Mouse (Mus musculus) thymus, adult 2 months (tissue): Measurements from ENCODE around the gene Endou. TPM values are rescaled to one million over a fixed set of nuclear protein-coding genes. Genes with fewer than 3 reads are reported as not detected.

Experiments used
- DNase-seq: peaks from one replicate; pipeline ENCODE4 v3.0.0; 2021
- H3K27ac ChIP-seq: fragments of 200-500 bp; 2 replicates; pipeline ENCODE4 v1.5.1; 2012; ENCODE audit warnings: low read length, control low read depth; ENCODE audit not compliant: control insufficient read depth, insufficient read depth
- H3K27me3 ChIP-seq: fragments of 200-500 bp; 2 replicates; pipeline ENCODE4 v1.6.1; 2012; ENCODE audit warnings: mild to moderate bottlenecking, low read length, moderate library complexity, mixed read lengths; ENCODE audit not compliant: control insufficient read depth, insufficient read depth
- H3K36me3 ChIP-seq: fragments of 200-500 bp; 2 replicates; pipeline ENCODE4 v1.6.1; 2012; ENCODE audit warnings: mild to moderate bottlenecking, low read length, moderate library complexity; ENCODE audit not compliant: control insufficient read depth, insufficient read depth
- H3K4me1 ChIP-seq: fragments of 200-500 bp; replicated peaks from 2 replicates; pipeline ENCODE4 v1.6.1; 2012; ENCODE audit warnings: low read length; ENCODE audit not compliant: control insufficient read depth, insufficient read depth
- H3K4me3 ChIP-seq: fragments of 200-500 bp; 2 replicates; pipeline ENCODE4 v1.5.1; 2012; ENCODE audit warnings: mild to moderate bottlenecking, low read length, control low read depth, moderate library complexity; ENCODE audit not compliant: control insufficient read depth, insufficient read depth
- CTCF ChIP-seq: fragments of 200-500 bp; IDR thresholded peaks from 2 replicates; pipeline ENCODE4 v1.5.1; 2012; ENCODE audit warnings: mild to moderate bottlenecking, control low read depth, low read length, moderate library complexity, borderline replicate concordance; ENCODE audit not compliant: control insufficient read depth, poor library complexity, insufficient read depth; ENCODE audit errors: extremely low read depth
- POLR2A ChIP-seq: fragments of 200-500 bp; IDR thresholded peaks from 2 replicates; pipeline ENCODE4 v1.6.1; 2012; ENCODE audit warnings: mild to moderate bottlenecking, low read length, control low read depth, moderate library complexity; ENCODE audit not compliant: control insufficient read depth, poor library complexity, insufficient read depth; ENCODE audit errors: extremely low read depth
- WGBS: fragments of 180-500 bp; shearing (Covaris S2); methylation state at CpG from one replicate; pipeline ENCODE4 v1.1.7; 2018; 5-methylcytosine and 5-hydroxymethylcytosine counted together
- polyA plus RNA-seq: library from polyadenylated mRNA; depleted of rRNA; stranded (reverse); fragments of >200 nt; gene quantifications from 2 replicates; pipeline ENCODE4 v1.2.3, GENCODE M21; 2012

Endou gene
- polyA plus RNA-seq, 1 experiment, result 276 TPM

DNA sequence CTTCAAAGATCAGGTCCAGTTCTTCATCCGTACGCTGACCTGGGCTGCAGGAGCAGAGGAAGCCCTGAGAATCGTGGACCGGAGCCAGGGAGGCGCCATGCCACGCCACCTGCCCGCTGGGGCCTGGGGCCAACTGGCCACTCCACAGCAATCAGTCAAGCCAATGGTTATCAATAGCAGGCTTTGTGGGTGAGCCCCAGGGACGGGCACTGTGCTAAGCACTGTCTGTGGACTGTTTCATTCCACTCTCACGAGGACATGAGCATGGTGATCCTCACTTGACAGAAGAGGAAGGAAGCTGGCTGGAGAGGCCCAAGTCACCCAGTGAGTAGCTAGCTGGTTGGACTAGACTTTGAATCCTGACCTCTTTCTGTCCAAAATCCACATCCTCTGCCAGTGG lies 28.9 kb upstream of the Endou start:
- Histone ChIP-seq H3K4me3 (no peak overlapping the region), H3K27me3 (no peaks in the 10 kb centered on the region), H3K36me3 (peaks cover 3% of the 10 kb centered on the region; the same call in 1 of the 2 replicates), H3K4me1 (peaks cover 32% of the 10 kb centered on the region), H3K27ac (no peak overlapping the region)
- 95% methylated on average over 9 of the region's 9 CpGs for WGBS
- no peak for DNase-seq
- TF ChIP-seq CTCF (no peak), POLR2A (no peak)

GRCm38 (mm10) chr15:97755361-97755760 lies 24.2 kb upstream of the Endou start:
- 92% methylated on average over 8 of the region's 8 CpGs for WGBS
- H3K36me3 ChIP-seq, result 0 out of 2 replicates have a peak, but pooled peaks cover 3% of the 10 kb centered on the region
- no peak overlapping the region for H3K4me3 ChIP-seq
- H3K4me1 ChIP-seq, result peaks cover 6% of the 10 kb centered on the region; the same call in 1 of the 2 replicates
- H3K27ac ChIP-seq, result no peak overlapping the region
- no peaks in the 10 kb centered on the region for H3K27me3 ChIP-seq
- no peak for DNase-seq
- TF ChIP-seq CTCF, result no peak
- no peak for TF ChIP-seq POLR2A

DNA sequence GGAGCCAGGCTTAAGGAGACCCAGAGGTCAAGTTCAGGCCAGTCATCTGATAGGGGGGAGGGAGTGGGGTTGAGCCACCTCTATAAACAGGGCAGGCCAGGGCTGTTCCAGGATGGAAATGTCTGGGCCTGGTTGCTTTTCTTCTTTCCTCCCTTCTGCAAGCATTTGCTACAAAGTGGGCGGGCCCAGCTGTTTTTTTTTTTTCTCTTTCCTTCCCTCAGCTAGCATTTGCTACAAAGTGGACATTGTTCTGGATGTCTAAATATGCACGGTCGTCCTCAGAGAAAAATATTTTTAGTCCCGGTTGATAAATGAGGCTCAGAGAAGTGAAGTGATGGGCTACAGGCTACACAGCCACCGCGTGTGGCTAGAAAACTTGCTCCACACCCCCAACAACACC lies 23.3 kb upstream of the Endou start:
- Histone ChIP-seq H3K27me3 (no peaks in the 10 kb centered on the region), H3K36me3 (no peaks in the 10 kb centered on the region), H3K4me3 (no peak overlapping the region), H3K4me1 (peaks cover 15% of the 10 kb centered on the region; the same call in 1 of the 2 replicates), H3K27ac (no peak overlapping the region)
- no peak for TF ChIP-seq CTCF
- no peak for TF ChIP-seq POLR2A
- WGBS, result 83% methylated on average over 6 of the region's 6 CpGs
- DNase-seq, result no peak

DNA sequence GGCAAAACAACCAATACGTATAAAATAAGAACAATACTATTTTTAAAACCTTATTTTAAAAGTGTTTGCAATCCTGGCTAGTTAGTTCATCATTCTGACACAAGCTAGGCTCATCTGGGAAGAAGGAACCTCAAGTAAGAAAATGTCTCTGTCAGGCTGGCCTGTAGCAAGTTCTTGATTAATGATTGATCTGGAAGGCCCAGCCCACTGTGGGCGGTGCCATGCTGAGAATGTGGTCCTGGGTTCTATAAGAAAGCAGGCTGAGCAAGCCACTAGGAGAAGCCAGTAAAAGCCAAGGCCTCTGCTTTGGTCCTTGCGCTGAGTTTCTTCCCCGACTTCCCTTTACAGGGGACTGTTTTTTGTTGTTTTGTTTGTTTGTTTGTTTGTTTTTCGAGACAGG lies 21.4 kb upstream of the Endou start:
- WGBS, result 99% methylated on average over 5 of the region's 5 CpGs
- TF ChIP-seq CTCF (no peak), POLR2A (no peak)
- Histone ChIP-seq H3K27me3 (no peaks in the 10 kb centered on the region), H3K4me3 (no peak overlapping the region), H3K36me3 (no peaks in the 10 kb centered on the region), H3K27ac (no peak overlapping the region), H3K4me1 (peaks cover 31% of the 10 kb centered on the region; the same call in 1 of the 2 replicates)
- no peak for DNase-seq

- peaks cover 36% of the 10 kb centered on the region for H3K4me1 ChIP-seq
- 92% methylated on average over 2 of the region's 2 CpGs for WGBS
- no peaks in the 10 kb centered on the region for H3K27me3 ChIP-seq
- peaks cover 4% of the 10 kb centered on the region for H3K36me3 ChIP-seq
- DNase-seq, result no peak
- H3K4me3 ChIP-seq, result no peak overlapping the region
- no peak for TF ChIP-seq POLR2A
- peak; percentile 67; the same call in 1 of the 2 replicates for TF ChIP-seq CTCF
- no peak overlapping the region for H3K27ac ChIP-seq
Observed at GRCm38 (mm10) chr15:97751676-97752075, 20.5 kb upstream of the Endou start.

- WGBS, result 2% methylated on average over 12 of the region's 12 CpGs
- no peaks in the 10 kb centered on the region for H3K27me3 ChIP-seq
- peaks cover 10% of the 10 kb centered on the region for H3K36me3 ChIP-seq
- peak overlapping the region; percentile 87 for H3K4me3 ChIP-seq
- peak; percentile 78 for DNase-seq
- peak; percentile 57; the same call in 1 of the 2 replicates for TF ChIP-seq CTCF
- TF ChIP-seq POLR2A, result peak; percentile 46; the same call in 1 of the 2 replicates
- H3K4me1 ChIP-seq, result peaks cover 44% of the 10 kb centered on the region
- H3K27ac ChIP-seq, result peak overlapping the region; percentile 89
Observed at GRCm38 (mm10) chr15:97750697-97751096, 19.6 kb upstream of the Endou start.

GRCm38 (mm10) chr15:97749841-97750240 lies 18.7 kb upstream of the Endou start:
- no peak for DNase-seq
- H3K4me1 ChIP-seq, result peaks cover 53% of the 10 kb centered on the region
- H3K27ac ChIP-seq, result peak overlapping the region; percentile 89
- 7% methylated on average over 13 of the region's 13 CpGs for WGBS
- H3K27me3 ChIP-seq, result no peaks in the 10 kb centered on the region
- H3K36me3 ChIP-seq, result peaks cover 15% of the 10 kb centered on the region
- TF ChIP-seq CTCF (0 out of 2 replicates have a peak, but pooled peaks have one; percentile 15), POLR2A (0 out of 2 replicates have a peak, but pooled peaks have one; percentile 22)
- H3K4me3 ChIP-seq, result peak overlapping the region; percentile 87
